Mouse (Mus musculus): ENCODE results near the gene Hdgfl3.

GRCm38 (mm10) chr7:81959704-81960103, 25.4 kb upstream of the Hdgfl3 start:
- TF ChIP-seq MYOD1 (IDR thresholded peaks at IDR 0.05; ENCODE audit: control insufficient read depth in 1 of 3, insufficient read length in 2 of 3, low read depth in 2 of 3) (no peak), TCF12 (IDR thresholded peaks at IDR 0.05; ENCODE audit: insufficient read depth, poor library complexity, severe bottlenecking) (no peak), POLR2A (IDR thresholded peaks at IDR 0.05; ENCODE audit: insufficient read length, low read depth) (no peak), USF1 (IDR thresholded peaks at IDR 0.05; ENCODE audit: low read depth) (no peak), E2F4 (IDR thresholded peaks at IDR 0.05; ENCODE audit: insufficient read depth) (no peak), MYOG (IDR thresholded peaks at IDR 0.05; ENCODE audit: control insufficient read depth in 1 of 3, insufficient read depth in 1 of 3, insufficient read length in 2 of 3, low read depth in 2 of 3) (no peak), CEBPB (IDR thresholded peaks at IDR 0.05; ENCODE audit: insufficient read depth, poor library complexity, severe bottlenecking) (no peak), REST (IDR thresholded peaks at IDR 0.05; ENCODE audit: insufficient read depth, insufficient read length) (no peak), POLR2AphosphoS2 (IDR thresholded peaks at IDR 0.05; ENCODE audit: insufficient read length, low read depth) (no peak), MAX (IDR thresholded peaks at IDR 0.05; ENCODE audit: low read depth) (no peak), TCF3 (IDR thresholded peaks at IDR 0.05; ENCODE audit: insufficient read length, low read depth) (no peak)

All from myocyte (in vitro differentiated cells).